Mouse (Mus musculus) spleen, adult 2 months (tissue): ENCODE measurements around the gene Srgap1.

Experiments
- CTCF ChIP-seq: fragments of 200-500 bp; IDR thresholded peaks from 2 replicates; pipeline ENCODE4 v1.5.1; 2011; ENCODE audit warnings: mild to moderate bottlenecking, inconsistent platforms; ENCODE audit not compliant: insufficient read depth, insufficient read length, insufficient replicate concordance; ENCODE audit errors: extremely low read depth
- POLR2A ChIP-seq: fragments of 200-500 bp; IDR thresholded peaks from 2 replicates; pipeline ENCODE4 v1.6.1; 2011; ENCODE audit warnings: low read depth, low read length, inconsistent platforms

GRCm38 (mm10) chr10:121986997-121987396, 60.1 kb downstream of the Srgap1 start:
- TF ChIP-seq CTCF (no peak), POLR2A (no peak)
